Mouse (Mus musculus) layer of hippocampus, adult 9-11 months (tissue): Measurements from ENCODE around the gene Nell1.
"Not testable (repeated sequence)": the region's sequence is repeated elsewhere in the genome, so short reads cannot be mapped to it uniquely, and the experiment has no call there.

Experiments used
- DNase-seq: peaks from one replicate; pipeline ENCODE4 v3.0.0; 2022

Gene Nell1

DNA sequence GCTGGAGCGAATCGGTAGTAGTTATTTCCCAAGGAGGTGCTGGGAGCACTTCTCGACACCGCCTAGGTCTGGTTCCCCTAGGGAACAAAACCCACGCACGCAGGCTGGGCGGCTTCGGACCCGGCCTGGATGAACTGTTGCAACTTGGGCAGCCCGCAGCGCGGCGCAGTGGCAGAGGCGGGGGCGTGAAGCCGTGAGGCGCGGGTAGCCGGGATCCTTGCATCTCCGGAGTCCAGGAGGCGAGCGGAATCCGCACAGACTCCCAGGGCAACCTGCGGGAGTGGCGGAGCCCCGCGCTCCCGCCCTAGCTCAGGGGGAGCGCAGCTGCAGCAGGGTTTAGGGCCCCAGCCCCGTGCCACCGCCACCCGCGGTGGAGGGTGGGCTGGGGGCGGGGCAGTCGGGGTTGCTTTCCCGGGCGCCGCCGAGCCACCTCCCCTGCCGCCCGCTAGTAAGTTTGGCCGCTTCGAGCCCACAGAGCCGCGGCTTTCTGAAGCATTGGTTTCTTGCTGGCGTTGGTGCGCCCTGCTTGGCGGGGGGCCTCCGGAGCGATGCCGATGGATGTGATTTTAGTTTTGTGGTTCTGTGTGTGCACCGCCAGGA is at the start of gene Nell1:
TSS of gene Nell1 (plus strand) at position 24 of the 600 bp plus-strand sequence.
- no peak for DNase-seq

DNA sequence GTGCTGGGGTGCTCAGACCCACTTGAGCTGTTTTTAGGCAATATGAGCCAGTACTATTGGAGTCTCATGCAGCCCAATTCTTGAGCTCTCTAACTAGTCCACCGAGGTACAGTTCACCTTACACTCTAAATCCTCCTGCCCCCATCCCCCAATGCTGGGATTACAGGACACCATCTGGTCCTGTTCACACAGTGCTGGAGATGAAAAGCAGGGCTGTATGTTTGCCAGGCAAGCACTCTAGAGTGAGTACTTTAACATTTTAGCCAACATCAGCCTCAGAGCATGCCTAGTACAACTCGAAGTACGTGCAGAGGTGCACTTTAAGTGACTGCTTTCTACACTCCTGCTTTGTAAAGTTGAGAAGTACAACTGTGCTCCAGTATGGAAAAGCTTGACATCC is 46.1 kb upstream of the Nell1 start:
- DNase-seq = no peak

DNA sequence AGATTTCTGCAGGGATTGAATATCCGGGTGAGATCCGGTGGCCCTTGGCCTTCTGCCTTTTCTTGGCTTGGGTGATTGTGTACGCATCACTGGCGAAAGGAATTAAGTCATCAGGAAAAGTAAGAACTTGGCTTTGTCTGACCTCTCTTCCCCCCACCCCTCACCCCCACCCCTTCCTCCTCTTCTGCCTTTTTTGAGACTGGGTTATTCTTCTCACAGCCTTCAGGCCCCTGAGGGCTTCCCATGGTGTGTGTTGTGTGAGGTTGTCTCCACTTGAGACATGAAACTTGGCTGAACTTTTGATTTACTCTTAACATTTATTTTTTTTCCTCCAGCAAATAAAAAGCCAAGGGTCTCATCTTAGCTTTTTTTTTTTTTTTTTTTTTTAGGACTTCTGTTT is 44.7 kb upstream of the Nell1 start:
- no peak for DNase-seq

DNA sequence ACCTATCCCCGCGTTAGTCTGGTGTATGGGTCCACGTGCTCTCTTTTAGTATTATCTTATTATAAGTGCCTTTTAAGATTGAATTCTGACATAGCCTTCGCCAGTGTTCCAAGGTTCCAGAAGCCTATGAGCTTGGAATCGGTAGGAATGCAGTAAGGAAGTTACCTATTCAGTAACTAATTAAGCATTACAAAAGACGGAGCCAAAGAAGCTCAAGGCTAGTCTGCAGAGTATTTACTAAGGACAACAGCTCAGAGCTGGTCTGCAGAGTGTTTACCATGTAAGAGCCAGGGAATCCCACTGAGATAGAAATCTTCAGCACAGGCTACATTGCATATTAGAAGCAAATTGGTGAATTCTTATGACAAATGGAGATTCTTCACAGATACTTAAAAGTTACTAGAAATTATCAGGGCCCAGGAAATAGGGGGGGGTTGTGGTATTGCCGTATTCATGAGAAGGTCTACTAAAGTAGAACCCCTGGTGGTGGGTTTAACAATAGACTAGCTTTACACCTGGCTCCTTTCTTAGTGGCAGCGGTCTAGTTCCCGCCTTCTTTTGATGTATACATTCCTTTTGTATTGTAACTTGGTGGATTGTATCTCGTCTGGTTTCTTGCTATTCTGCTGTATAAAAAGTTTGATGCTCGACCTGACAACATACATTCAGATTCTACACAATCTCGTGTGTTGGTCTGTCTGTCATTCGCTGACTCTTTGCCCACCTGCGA is 41.1 kb upstream of the Nell1 start:
- not testable (repeated sequence) for DNase-seq

DNA sequence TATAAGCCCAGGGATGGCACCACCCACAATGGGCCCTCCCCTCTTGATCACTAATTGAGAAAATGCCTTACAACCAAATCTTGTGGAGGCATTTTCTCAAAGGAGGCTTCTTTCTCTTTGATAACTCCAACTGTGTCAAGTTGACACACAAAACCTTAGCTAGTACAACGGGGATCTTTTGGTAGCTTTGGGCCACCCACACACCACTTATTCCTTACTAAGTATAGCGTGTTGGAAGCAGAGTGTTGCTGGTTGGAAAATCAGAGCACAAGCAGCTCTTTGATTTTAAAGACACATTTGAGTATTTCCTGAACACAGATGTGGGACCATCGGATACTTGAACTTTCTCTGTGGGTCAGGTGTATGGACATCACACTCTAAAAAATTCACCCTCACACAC is 37.8 kb upstream of the Nell1 start:
- DNase-seq = no peak

DNA sequence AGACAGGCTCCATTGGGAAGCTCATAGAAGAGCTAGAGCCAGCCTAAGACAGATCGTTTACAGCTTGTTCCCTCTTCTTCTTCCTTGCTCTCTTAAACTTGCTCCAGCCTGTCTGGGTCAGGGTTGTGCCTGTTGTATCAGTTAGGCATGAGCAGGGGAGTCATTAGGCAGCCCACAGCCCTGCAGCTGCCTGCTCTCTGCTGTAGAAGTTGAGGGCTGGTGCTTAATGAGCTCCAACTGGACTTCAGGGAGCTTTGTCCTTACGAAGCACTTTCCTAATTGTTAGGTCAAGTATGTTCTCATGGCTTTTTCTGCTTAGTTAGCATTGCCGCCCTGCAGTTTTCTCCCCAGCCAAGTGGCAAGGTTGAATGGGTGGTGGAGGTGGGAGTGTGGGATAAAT is 32.6 kb upstream of the Nell1 start:
- no peak for DNase-seq

DNA sequence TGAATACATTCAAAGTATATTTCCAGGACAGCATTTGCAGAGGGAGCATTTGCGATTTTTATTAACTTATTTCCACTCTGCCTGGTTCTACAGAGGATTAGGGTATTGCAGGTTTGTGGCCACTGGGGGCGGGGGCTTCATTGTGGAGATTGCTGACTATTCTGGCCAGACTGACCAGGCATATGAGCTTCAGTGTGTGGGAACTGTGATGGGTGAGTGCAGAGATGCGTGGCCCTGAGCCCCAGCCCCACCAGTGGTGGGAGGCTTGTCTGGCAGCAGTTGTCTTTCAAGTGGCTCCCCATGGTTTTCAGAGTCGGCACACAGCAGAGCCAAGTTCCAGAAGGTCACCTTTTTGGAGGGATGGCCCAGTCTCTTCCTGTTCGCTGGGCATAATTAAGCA is 32.2 kb upstream of the Nell1 start:
- no peak for DNase-seq

DNA sequence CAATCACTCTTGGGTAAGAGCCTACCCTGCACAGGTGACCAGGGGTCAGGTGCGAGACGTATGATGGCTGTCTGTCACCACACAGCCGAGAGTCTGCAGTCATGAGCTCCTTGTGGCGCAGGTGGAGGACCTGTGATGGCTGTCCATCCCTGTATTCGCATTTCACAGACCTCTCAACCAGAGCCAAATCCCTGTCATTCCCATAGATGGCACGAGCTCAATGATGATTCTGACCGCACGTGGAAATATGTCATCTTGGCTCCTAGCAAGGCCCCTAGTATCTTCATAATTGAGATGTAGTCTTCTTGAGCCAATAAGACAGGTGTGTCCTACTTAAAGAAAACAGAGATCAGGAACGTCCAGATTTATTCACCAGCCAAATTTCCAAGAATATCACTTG is 28.0 kb upstream of the Nell1 start:
- DNase-seq = no peak

DNA sequence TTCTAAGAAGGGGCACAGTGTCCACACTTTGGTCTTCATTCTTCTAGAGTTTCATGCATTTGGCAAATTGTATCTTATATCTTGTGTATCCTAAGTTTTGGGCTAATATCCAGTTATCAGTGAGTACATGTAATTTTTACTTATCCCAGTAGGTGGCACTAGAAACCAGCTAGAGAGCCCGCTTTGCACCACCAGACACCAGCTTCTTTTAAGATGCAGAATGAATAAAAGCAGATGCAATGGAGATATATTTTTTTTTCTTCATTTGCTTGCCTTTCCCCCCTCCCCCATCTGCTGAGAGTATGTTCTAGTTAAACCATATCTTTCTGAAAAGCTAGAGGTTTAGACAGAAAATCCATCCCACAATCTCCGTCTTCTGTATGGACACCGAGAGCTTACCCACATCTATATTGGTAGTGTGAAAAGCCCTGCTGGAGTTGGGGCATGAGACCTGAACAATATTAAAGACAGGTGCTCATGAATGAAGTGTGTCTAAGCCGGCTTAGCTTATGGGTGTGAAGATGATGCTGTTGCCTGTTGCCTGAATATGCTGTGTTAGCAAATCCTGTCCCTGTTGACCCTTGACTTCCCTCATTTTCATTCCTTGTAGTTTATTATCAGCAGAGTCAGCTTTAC is 21.0 kb upstream of the Nell1 start:
- DNase-seq = peak; percentile 41

DNA sequence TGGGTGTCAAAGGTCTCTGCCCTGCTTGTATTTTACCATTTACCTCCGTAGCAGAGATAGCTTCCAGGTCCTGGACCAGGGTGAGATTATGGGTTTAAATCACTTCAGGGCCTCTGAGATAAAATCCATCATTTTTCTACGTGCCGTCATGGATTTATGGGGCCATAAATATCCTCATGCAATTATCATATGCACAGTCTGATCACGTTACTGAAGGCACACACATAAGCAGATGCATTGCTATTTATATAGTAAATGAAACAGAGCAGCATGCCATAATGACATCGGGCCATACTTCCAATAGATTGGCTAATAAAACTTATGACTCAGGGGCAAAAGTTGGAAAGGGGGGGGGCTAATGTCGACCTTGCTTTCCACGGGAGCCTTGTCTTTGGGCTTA is 19.8 kb upstream of the Nell1 start:
- DNase-seq = no peak

DNA sequence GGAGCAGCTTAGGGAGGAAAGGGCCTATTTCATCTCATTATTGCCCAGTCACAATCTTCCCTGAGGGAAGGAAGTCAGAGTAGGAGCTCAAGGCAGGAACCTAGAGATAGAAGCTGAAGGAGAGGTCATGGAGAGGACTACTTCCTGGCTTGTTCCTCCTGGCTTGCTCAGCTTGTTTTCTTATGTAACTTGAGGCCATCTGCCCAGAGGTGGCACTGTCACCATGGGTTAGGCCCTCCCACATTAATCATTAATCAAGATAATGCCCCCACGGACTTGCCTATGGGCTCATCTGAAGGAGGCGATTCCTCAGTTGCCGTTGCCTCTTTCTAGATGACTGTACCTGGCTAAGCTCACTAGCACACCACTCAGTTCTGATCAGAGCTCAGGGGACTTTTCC is 17.5 kb upstream of the Nell1 start:
- no peak for DNase-seq

DNA sequence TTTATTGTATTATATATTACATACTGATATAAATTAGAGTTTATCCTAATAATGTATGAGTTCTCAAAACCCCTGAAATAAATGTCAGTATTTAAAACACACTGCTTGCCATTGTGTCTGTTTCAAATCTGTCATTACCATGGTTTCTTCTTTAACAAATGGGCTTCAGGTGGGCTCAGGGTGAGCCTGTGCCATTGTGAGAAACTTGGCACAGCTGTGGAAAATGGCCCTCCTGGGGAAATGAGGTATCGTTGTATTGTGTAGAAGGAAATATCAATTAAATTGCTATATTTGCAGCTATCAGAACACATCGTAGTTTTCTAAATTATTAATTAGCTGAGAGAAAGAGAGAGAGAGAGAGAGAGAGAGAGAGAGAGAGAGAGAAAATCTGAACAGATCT is 10.9 kb upstream of the Nell1 start:
- no peak for DNase-seq

DNA sequence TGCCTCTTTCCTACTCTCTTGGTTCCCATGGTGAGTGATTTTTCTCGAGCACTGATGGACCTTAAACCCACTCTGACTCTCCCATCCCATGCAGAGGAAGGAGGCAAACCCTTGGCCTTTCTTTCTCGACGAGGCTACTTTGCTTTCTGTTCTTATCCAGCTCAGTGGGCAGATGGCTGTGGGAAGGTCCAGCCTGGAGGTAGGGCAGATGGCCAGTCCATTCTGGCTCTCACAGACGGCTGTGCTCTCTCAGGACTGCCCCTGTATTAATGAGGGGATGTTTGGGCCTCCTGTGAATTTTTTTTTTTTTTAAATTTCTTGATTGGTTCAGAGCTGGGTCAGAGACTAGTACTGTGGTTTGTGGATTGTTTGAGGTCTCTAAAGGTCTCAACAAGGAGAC is 5.1 kb upstream of the Nell1 start:
- DNase-seq = no peak

DNA sequence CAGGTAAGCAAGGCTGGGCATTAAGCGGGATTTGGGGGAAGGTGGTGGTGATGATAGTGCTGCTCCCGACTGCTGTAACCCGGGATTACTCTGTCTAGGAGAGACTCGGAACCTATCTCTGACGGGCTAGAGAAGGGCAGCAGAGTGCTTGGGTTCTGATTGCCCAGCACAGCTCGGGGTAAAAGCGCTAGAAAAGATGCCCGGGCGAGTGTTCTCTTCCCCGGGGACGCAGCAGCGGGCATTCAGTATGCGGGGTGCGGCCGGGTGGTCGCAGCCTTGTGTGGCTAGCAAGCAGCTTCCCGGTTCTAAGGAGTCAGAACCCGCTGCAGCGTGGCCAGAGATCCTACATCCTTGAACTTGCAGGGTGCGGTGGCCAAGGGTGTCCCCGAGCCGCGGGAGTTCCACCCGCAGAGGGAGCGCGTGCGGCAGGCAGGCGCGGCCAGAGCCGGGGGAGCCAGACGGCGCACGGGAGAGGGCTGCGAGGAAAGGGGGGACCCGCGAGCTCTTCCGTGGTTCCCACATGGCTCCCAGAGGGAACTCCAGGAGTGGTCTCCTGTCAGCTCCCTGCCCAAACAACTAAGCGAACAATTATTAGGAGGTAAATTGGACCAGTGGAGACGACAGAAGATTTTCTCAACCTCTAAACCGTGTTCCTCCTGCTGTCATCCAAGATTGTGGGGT is 917 bp downstream of the Nell1 start:
- no peak for DNase-seq

DNA sequence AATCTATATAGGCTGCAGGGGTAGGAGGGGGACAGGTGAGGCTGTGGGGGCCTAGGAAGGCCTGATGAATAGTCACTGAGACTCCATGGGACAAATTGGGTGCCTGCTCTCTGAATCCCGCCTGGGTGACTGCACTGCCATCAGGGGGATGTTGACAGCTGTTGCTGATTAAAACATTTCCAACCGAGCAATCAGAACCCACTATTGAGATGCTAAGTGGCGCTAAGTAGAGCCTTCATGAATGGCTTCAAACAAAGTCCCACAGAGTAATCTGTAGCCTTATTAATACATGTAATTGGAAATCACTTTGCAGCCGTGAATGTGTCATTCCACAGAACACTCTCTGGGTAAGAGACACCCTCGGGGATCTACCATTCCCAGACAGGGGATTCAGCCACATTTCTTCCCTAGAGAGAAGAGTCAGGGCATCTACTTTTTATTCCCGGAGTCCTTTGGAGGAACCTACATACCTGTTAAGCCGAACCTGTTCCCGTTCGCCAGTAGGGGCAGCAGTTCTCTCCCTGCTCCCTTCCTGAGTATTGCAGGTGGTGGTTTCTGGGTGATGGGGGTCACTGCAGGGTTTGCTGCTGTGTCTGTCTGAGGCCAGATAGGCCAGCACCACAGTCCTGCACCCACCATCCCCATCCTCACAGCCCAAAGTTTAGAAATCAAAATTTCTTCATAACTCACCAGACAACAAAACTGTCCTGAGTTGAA is 7.0 kb downstream of the Nell1 start:
- DNase-seq = no peak

DNA sequence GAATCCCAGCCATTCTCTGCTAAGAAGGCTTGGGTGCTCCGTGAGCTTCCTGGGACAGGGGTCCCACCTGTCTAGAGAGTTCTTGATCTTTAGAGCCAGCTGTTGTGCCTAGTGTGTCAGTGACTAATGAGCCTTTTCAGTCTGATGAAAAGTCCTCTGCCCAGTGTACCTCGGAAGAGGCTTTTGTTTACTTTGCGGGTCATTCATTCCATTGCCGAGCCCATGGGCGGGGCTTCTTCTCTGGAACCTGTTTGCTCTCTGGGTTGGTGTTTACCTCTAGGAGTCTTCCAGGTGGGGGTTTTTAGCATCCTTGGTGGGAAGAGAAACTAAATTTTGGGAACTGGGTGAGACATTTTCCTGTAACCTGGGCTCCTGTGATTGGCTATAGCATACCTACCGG is 10.0 kb downstream of the Nell1 start:
- DNase-seq = no peak

DNA sequence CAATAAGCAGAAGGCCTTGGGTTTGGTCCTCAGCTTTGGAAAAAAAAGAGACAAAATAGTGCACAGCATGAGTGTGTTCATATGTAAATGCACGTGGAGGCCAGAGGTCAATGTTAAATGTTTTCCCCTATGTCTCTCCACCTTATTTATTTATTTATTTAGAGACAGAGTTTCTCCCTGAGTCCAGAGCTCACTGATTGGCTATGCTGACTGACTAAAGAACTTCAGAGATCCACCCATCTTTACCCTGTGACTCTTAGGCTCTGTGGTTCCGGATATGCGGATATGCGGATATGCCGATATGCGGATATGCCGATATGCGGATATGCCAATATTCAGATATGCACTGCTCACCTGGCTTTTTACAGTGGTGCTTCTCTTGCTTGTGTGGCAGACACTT is 11.3 kb downstream of the Nell1 start:
- DNase-seq = no peak

DNA sequence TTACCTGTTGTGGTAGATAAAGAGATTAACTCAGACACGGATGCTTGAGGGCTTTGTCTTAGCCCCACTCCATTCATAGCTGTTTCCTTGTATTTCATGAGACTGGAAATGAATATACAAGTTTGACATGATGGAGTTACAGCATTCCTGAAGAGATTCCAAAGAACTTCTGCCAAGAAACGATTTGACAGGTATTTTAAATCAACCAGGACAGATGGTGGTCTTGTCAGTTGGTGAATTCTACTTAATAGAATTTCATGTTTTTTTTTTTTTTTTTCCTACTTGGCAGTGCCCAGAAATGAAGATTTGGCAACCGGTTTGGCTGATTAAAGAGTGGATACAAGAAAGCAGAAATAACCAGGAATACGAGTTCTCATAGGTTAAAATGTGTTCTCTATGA is 24.7 kb downstream of the Nell1 start:
- DNase-seq = no peak

DNA sequence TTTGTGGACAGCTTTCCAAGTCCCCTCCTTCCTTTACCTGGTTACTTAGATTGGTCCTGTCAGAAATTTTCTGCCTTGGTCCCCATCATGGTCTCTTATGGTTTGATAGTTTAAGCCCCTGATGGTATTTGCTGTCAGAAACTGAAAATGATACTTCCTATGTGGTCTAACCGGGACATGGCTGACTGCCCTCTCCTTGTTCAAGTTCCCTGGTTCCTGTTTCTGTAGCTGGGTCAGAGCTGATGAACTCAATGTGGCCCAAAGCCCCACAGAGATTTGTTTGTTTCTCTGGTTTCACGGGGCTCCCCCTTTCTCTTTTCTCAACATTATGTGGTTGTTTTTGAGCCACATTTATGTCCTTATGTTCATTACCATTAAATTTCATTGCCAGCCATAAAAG is 30.6 kb downstream of the Nell1 start:
- DNase-seq = no peak

DNA sequence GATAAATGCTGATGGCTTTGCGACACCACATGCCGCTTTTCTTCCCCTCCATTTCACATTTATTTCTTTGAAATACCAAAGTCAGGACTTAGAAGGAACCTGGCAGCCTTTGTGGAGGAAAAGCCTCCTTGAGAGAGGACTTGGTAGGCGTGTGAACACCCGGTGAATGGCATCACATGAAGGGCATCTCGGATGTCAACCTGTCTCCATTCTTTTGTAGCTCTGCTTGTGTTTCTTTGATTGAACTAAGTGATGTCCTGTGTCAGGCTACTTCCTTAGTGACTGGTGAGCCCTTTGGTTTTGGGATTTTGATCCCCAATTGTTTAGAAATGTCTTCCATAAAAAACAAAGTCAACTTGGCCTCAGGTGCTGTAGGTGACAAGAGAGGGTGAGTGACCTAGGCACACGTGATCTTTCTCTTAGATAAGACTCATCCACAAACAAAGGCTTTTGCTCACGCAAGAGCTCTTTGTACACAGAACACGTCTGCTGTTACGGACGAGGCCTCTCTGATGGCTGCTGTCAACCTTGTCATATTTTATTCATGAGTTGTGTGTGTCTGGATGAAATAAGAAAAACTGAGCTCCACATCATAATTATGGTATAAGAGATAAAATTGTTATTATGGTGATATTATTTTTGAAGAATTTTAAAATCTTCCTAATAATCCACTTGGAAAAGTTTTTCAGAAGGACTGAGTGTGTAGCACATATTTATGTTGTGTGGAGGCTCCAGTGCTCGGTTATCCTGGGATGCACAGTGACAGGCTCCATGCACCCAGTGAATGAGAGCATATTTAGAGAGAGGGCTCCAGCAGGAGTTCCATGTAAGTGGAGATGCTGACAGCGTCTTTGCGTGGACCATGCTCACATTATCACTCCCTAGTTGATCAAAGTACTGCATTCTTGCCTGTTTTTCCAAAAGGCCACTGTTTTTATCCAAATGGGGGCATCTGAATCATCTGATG is 60.8 kb downstream of the Nell1 start:
- DNase-seq = no peak

DNA sequence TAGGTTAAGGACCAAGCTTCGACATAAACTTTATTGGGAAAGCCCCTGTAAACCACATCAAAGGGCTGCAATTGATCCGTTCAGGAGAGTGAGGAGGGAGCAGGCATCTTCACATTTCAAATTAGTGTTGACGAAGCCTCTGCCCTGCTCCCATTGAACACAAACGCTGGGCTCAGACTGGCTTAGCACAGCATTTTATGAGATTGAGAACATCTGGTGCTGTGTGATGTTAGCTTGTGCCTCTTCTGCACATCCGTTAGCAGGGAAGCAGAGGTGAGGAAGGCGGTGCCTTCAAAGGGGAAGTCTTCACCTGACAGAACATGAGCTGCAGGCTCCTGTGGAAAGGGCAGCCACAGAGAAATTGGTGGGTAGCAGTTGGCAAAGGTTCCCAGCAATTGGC is 66.4 kb downstream of the Nell1 start:
- DNase-seq = no peak

DNA sequence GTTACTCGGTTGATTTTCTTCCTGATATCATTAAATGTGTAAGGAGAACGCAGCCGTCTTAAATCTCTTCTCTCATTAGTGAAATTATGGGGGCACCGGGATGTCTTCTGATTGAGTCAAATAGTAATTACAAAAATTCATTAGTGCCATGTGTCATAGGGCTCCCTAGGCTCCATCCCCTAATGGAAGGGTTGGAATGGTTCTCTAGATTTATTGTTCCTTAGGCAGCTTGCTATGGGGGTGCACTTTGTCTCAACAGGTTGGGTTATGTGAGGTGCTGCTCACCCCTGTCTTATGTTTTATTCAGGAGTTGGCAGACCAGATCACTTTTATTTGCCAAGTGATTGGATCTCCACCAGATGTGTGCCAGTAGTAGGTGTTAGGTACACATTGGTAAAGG is 75.5 kb downstream of the Nell1 start:
- no peak for DNase-seq
